Mouse (Mus musculus): ENCODE measurements at regions not wholly inside any gene's neighbourhood (a gene's known extent, or its start where the extent isn't known, plus 50 kb on each side); places are given as distances from the start of the nearest gene placed in this dataset.

DNA sequence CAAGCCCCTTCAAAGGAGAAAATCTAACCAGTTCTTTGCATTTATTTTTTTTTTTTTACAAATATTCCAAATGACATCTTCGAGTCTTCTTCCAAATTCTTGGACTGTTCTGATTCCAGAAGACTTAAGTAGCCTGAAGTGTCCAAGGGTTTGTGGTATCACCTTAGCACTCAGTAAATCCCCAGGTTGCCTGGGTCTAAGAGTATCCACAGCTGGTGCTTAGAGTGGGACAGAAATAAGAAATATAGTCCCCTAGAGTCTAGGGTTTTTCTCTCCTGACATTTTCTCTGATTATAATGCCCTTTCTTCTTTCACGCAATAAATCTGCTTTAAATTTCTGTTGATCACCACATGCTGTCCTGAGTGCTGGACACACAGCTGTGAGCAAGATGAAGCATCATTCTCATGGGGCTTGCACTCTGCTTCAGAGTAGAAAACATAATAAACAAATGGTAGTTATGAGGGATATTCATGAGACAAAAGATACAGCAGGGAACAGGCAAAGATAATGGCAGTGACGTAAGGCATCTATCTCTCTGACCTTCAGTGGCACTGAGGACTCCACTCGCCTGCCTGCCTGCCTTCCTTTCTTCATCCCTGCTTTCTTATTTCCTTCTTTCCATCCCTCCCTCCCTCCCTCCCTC, 358.5 kb downstream of the Oca2 start:
- TF ChIP-seq CTCF (IDR thresholded peaks at IDR 0.05) = no peak
- no peak for TF ChIP-seq EP300 (IDR thresholded peaks at IDR 0.05)

All from lung, postnatal 0 days (tissue).